ENCODE assay signal across 9 mouse cellular contexts in the genomic region with DNA sequence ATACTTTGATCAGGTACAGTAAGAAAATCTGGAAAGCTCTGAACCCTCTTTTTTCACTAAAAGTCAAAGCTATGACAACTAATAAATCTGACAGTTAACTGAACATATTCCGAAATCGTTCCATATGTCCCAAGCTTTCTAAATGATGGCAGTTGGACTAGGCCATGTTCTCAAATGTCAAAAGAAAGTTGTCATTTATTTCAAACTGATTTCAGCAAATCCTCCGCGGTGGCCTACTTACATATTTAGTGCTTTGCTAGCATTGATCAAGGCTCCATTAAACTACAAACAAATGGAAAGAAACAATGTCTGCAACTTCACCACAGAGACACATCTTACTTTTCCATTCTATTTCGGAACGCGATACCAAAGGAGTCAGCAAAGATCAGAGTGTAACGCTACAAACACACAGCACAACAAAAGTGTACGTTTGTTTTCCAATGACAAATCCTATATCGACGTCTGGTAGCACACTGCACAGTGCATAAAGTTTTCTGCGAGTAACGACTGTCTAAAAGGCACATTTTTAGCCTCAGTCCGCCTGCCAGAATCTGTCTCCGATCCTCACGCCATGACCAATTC. TPM values are rescaled to one million over a fixed set of nuclear protein-coding genes. Genes with fewer than 3 reads are reported as not detected.
DNase-seq lines count a peak whose midpoint lies in the region; ATAC-seq and TF ChIP-seq lines count a peak whose summit lies in the region.
"Had no signal": no experiment of that assay in that cellular context is flagged by ENCODE, and none has a peak within 500 bp of the region (broad histone marks: within the 10 kb centered on the region; RNA-seq: fewer than 3 reads in every experiment).

No protein-coding gene starts in this region.

- TF ChIP-seq CTCF in layer of hippocampus, adult 2 months (conservative IDR thresholded peaks at IDR 0.05), result no peak
- TF ChIP-seq CTCF in bone marrow macrophage, adult 2 months (IDR thresholded peaks at IDR 0.05; ENCODE audit: low read depth, low read length), result no peak

- TF ChIP-seq POLR2A in bone marrow macrophage, adult 2 months (IDR thresholded peaks at IDR 0.05; ENCODE audit: borderline replicate concordance, low read depth, low read length), result no peak

- H3K4me1 ChIP-seq in bone marrow macrophage, adult 2 months (ENCODE audit: control insufficient read depth, insufficient read depth, low read length), result peaks cover 35% of the 10 kb centered on the region
- H3K4me1 ChIP-seq in hindbrain, embryonic 11.5 days (replicated peaks; ENCODE audit: control insufficient read depth, insufficient read depth, low read length), result no peaks in the 10 kb centered on the region
- peaks cover 43% of the 10 kb centered on the region for H3K4me1 ChIP-seq in midbrain, embryonic 13.5 days (replicated peaks)

- 8% methylated on average over 16 of the region's 16 CpGs for WGBS in hindbrain, embryonic 11.5 days
- WGBS in midbrain, embryonic 13.5 days, result 8% methylated on average over 16 of the region's 16 CpGs

- DNase-seq in layer of hippocampus, adult 2 months (ENCODE audit: low spot score in 2 of 2), result no peak
- no peak for DNase-seq in layer of hippocampus, adult 18-20 months (ENCODE audit: low spot score in 2 of 2)
- no peak for DNase-seq in hindbrain, embryonic 11.5 days (ENCODE audit: low spot score)
- no peak for DNase-seq in cerebellum, adult 9-11 months
- no peak for DNase-seq in natural killer cell, adult 2 months (ENCODE audit: low spot score in 2 of 2)
- no peak for DNase-seq in urinary bladder, adult 2 months (ENCODE audit: low spot score)

- no peaks in the 10 kb centered on the region for H3K9me3 ChIP-seq in hindbrain, embryonic 11.5 days (ENCODE audit: control insufficient read depth, low read length)
- H3K9me3 ChIP-seq in midbrain, embryonic 13.5 days, result no peaks in the 10 kb centered on the region

- H3K27ac ChIP-seq in layer of hippocampus, adult 2 months, result peak overlapping the region; percentile 96
- H3K27ac ChIP-seq in bone marrow macrophage, adult 2 months (ENCODE audit: insufficient read depth, low read depth, low read length), result peak overlapping the region; percentile 76
- H3K27ac ChIP-seq in hindbrain, embryonic 11.5 days (ENCODE audit: low read depth, low read length), result peak overlapping the region; percentile 91
- peak overlapping the region; percentile 97 for H3K27ac ChIP-seq in midbrain, embryonic 13.5 days

- no peaks in the 10 kb centered on the region for H3K27me3 ChIP-seq in hindbrain, embryonic 11.5 days (ENCODE audit: control insufficient read depth, insufficient read depth, low read length)
- no peaks in the 10 kb centered on the region for H3K27me3 ChIP-seq in midbrain, embryonic 13.5 days

- H3K9ac ChIP-seq in hindbrain, embryonic 11.5 days (ENCODE audit: low read depth, low read length), result peak overlapping the region; percentile 98
- H3K9ac ChIP-seq in midbrain, embryonic 13.5 days (replicated peaks), result peak overlapping the region; percentile 98

- peak overlapping the region; percentile 50 for H3K4me2 ChIP-seq in hindbrain, embryonic 11.5 days (replicated peaks; ENCODE audit: low read depth, low read length)
- H3K4me2 ChIP-seq in midbrain, embryonic 13.5 days (replicated peaks), result peak overlapping the region; percentile 77

- no peaks in the 10 kb centered on the region for H3K36me3 ChIP-seq in hindbrain, embryonic 11.5 days (ENCODE audit: control insufficient read depth, insufficient read depth, low read length)
- H3K36me3 ChIP-seq in midbrain, embryonic 13.5 days, result no peaks in the 10 kb centered on the region

- no peak for ATAC-seq in hindbrain, embryonic 11.5 days (ENCODE audit: low FRiP score)
- 0 out of 2 replicates have a peak, but pooled peaks have one; percentile 0 for ATAC-seq in midbrain, embryonic 13.5 days

- peak overlapping the region; percentile 91 for H3K4me3 ChIP-seq in layer of hippocampus, adult 2 months
- H3K4me3 ChIP-seq in bone marrow macrophage, adult 2 months (ENCODE audit: insufficient read depth, low read length), result peak overlapping the region; percentile 95
- peak overlapping the region; percentile 97 for H3K4me3 ChIP-seq in hindbrain, embryonic 11.5 days (ENCODE audit: low read depth, low read length)
- peak overlapping the region; percentile 95 for H3K4me3 ChIP-seq in midbrain, embryonic 13.5 days (replicated peaks)

RNA-seq across cellular contexts. Expression of a gene that starts 1.1 kb away (rescaled TPM):
- 10 to 100 TPM; 54.4 to 57.7 TPM for total RNA-seq in layer of hippocampus, adult 2 months (2021)
- 10 to 100 TPM; 58.3 to 59.3 TPM for total RNA-seq in layer of hippocampus, adult 18-20 months (2021)
- polyA plus RNA-seq in bone marrow macrophage, adult 2 months (2012; ENCODE audit: insufficient read depth, insufficient read length, missing spikeins), result 53.9 and 59.8 TPM in 2 replicates
- 86.5 and 90.4 TPM in 2 replicates for polyA plus RNA-seq in hindbrain, embryonic 11.5 days (2014; fragmentation: Nextera tagmentation; extraction: Ambion mirVana)
- polyA plus RNA-seq in midbrain, embryonic 13.5 days (2015; fragmentation: Nextera tagmentation; extraction: Ambion mirVana), result 65.4 and 67.9 TPM in 2 replicates
- polyA plus RNA-seq in urinary bladder, adult 2 months (2012; rRNA removed), result 40.3 and 49.0 TPM in 2 replicates

RNA-seq across cellular contexts. Expression of a gene that starts 19.7 kb away (rescaled TPM):
- not detected for total RNA-seq in layer of hippocampus, adult 2 months (2021)
- not detected for total RNA-seq in layer of hippocampus, adult 18-20 months (2021)
- not detected in 2 replicates for polyA plus RNA-seq in bone marrow macrophage, adult 2 months (2012; ENCODE audit: insufficient read depth, insufficient read length, missing spikeins)
- not detected in 2 replicates for polyA plus RNA-seq in hindbrain, embryonic 11.5 days (2014; fragmentation: Nextera tagmentation; extraction: Ambion mirVana)
- not detected in 2 replicates for polyA plus RNA-seq in midbrain, embryonic 13.5 days (2015; fragmentation: Nextera tagmentation; extraction: Ambion mirVana)
- not detected in 2 replicates for polyA plus RNA-seq in urinary bladder, adult 2 months (2012; rRNA removed)
- total RNA-seq: common myeloid progenitor, adult 5-6 weeks had no signal

RNA-seq across cellular contexts. Expression of a gene that starts 47.0 kb away (rescaled TPM):
- 10 to 100 TPM; 17.9 to 24.4 TPM for total RNA-seq in layer of hippocampus, adult 2 months (2021)
- 10 to 100 TPM; 18.5 to 20.9 TPM for total RNA-seq in layer of hippocampus, adult 18-20 months (2021)
- polyA plus RNA-seq in bone marrow macrophage, adult 2 months (2012; ENCODE audit: insufficient read depth, insufficient read length, missing spikeins), result 17.7 and 22.6 TPM in 2 replicates
- polyA plus RNA-seq in hindbrain, embryonic 11.5 days (2014; fragmentation: Nextera tagmentation; extraction: Ambion mirVana), result 22.8 and 31.3 TPM in 2 replicates
- polyA plus RNA-seq in midbrain, embryonic 13.5 days (2015; fragmentation: Nextera tagmentation; extraction: Ambion mirVana), result 28.5 and 33.6 TPM in 2 replicates
- polyA plus RNA-seq in urinary bladder, adult 2 months (2012; rRNA removed), result 23.2 and 23.3 TPM in 2 replicates

RNA-seq across cellular contexts. Expression of a gene that starts 51.3 kb away (rescaled TPM):
- 10 to 100 TPM; 15.8 to 18.3 TPM for total RNA-seq in layer of hippocampus, adult 2 months (2021)
- 10 to 100 TPM; 16.5 to 18.1 TPM for total RNA-seq in layer of hippocampus, adult 18-20 months (2021)
- polyA plus RNA-seq in bone marrow macrophage, adult 2 months (2012; ENCODE audit: insufficient read depth, insufficient read length, missing spikeins), result 22.8 and 24.1 TPM in 2 replicates
- polyA plus RNA-seq in hindbrain, embryonic 11.5 days (2014; fragmentation: Nextera tagmentation; extraction: Ambion mirVana), result 7.7 and 8.3 TPM in 2 replicates
- polyA plus RNA-seq in midbrain, embryonic 13.5 days (2015; fragmentation: Nextera tagmentation; extraction: Ambion mirVana), result 6.3 and 7.2 TPM in 2 replicates
- 14.3 and 17.1 TPM in 2 replicates for polyA plus RNA-seq in urinary bladder, adult 2 months (2012; rRNA removed)
